Mouse (Mus musculus) right cerebral cortex, adult 2 months (tissue): Measurements from ENCODE around the gene Scn4a.
"Not testable (repeated sequence)": the region's sequence is repeated elsewhere in the genome, so short reads cannot be mapped to it uniquely, and the experiment has no call there.

Experiments used
- DNase-seq, 2 experiments: peaks; one replicate each; pipeline ENCODE4 v3.0.0; 2021 to 2022; ENCODE audit warnings: low spot score in 2 of 2

The Scn4a gene

GRCm38 (mm10) chr11:106355382-106356128 is 2.5 kb upstream of the Scn4a start:
- no peak for DNase-seq

- no peak for DNase-seq
Measured at GRCm38 (mm10) chr11:106354181-106354580, 1.1 kb upstream of the Scn4a start.

- DNase-seq, result no peak
Measured at GRCm38 (mm10) chr11:106351941-106352340, 1.1 kb downstream of the Scn4a start.

DNA sequence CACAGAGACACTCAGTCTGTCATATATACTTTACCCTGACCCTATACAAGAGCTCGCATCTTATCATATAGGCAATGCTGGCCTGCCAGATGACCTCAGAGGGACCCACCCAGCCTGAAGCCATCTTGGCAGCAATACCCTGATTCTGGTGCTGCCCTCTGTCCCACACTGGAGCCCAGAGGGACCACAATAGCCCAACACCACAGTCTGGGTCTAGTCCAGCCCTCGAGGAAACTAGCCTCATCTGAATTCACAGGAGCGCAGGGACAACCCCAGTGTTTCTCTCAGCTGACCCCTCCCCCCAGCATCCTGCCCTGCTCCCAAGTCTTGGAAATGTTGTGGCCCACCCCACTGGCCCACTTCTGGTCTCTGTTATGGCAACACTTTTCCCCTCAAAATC is 1.8 kb downstream of the Scn4a start:
- no peak for DNase-seq

GRCm38 (mm10) chr11:106350853-106351252 is 2.2 kb downstream of the Scn4a start:
- no peak for DNase-seq

GRCm38 (mm10) chr11:106349772-106350171 is 3.3 kb downstream of the Scn4a start:
- DNase-seq, result no peak

DNA sequence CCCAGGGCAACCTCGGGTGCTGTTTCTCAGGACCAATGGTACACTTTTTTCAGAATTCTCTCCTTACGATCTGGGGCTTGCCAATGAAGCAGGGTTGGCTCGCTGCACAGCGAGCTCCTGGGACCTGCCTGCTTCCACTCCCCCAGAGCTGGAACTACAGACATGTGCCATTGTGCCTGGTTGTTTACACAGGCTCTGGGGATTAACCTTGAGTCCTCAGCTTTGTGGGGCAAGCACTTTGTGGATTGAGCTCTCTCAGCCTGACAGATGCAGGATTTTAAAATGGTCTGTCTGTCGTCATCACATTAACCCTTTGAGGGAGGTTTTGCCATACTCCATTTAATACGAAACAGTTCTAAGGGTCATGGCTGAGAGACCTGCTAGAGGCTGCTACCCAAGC is 8.2 kb downstream of the Scn4a start:
- no peak for DNase-seq

DNA sequence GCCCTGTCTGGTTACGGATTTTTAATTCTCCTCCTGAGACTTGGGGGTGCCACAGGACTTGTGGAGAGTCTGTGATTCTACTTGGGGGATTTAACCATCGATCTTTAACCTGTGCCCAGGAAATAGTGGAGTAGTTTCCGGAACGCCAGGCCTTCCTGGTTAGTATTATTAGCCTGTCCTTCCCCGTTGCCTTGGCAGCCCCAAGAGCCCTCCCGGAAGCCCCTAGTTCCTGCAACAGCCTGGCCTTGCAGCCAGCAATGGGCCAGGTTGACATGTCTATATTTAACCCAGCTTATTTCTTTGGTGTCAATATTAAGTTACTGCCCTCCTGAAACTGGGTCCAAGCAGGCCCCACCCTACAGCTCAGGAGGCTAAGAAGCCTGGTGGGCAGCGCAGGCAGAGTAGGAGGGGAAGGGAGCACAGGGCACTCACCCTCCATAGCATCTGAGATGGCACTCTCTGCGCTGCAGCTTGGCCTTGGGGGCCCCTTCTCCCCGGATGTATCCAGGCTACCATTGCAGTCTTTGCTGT is 12.0 kb downstream of the Scn4a start:
- DNase-seq, result no peak

DNA sequence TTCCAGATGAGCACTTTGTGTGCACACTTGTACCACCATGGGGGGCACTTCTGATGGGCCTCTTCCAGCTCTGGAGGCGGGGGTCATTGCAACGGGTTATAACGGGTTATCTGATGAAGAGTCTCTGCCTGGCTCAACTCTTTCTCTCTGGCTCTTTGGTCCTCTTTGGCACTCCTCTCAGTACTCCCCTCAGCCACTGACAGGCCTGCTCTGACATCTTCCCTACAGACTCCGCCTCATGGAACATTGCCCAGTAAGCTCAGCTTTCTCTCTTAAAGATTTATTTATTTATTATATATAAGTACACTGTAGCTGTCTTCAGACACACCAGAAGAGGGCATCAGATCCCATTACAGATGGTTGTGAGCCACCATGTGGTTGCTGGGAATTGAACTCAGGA is 13.8 kb downstream of the Scn4a start:
- DNase-seq, result not testable (repeated sequence)

GRCm38 (mm10) chr11:106338870-106339269 is 14.2 kb downstream of the Scn4a start:
- DNase-seq, result no peak

DNA sequence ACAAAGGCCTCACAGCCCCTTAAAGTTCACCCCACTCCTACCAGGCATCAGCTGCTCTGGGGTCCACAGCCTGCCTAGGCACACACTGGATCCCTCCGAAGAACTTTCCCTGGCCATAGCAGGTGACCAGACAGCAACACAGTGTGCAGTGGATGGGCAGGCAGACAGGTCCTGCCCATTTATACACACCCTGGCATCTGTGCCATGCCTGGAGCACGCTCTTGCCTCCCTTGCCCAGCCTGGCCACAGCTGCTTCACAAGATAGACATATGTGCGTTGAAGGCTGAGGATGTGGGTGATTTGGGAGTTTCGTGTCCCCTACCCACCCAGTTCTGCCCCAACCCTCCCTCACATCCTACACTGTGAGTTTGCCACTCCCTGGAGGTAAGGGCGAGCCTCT is 15.1 kb downstream of the Scn4a start:
- no peak for DNase-seq

GRCm38 (mm10) chr11:106334066-106334465 is 19.0 kb downstream of the Scn4a start:
- no peak for DNase-seq

GRCm38 (mm10) chr11:106332458-106332857 is 20.6 kb downstream of the Scn4a start:
- no peak for DNase-seq

DNA sequence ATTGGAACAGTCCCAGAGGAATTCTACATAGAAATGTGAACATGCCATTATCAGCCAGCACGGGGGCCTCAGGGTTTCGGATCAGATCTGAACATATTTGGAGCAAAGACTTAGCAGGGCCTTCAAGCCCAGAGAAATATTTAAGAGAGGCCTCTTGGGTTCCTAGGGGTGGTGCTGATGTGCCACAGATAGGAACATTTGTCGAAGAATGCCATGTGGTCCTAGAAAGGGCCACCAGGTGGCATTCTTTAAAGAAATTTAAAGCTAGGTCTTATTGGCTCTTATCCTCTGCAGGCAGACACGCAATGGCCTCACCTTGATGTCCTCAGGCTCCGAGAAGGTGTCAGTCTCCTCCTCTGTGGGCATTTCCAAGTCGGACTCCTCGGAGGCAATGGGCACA is 23.4 kb downstream of the Scn4a start:
- peak; percentile 29 to 41 for DNase-seq

GRCm38 (mm10) chr11:106329128-106329527 is 24.0 kb downstream of the Scn4a start:
- no peak for DNase-seq

- no peak for DNase-seq
Measured at GRCm38 (mm10) chr11:106328521-106328920, 24.6 kb downstream of the Scn4a start.

DNA sequence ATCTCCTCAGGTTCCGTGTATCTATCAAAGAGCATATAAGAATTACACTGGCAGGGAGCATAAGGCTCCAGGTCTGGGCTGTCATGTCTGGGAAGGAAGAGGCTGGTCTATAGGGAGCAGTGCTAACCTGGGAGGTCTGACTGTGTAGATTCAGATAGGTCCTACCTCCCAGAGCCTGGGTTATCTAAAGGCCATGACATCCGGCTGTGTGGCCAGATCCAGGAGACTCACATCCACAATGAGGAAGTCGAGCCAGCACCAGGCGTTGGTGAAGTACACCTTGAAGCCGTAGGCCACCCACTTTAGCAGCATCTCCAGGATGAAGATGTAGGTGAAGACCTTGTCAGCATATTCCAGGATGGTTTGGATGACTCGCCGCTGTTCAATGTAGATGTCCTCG is 26.6 kb downstream of the Scn4a start:
- no peak for DNase-seq

DNA sequence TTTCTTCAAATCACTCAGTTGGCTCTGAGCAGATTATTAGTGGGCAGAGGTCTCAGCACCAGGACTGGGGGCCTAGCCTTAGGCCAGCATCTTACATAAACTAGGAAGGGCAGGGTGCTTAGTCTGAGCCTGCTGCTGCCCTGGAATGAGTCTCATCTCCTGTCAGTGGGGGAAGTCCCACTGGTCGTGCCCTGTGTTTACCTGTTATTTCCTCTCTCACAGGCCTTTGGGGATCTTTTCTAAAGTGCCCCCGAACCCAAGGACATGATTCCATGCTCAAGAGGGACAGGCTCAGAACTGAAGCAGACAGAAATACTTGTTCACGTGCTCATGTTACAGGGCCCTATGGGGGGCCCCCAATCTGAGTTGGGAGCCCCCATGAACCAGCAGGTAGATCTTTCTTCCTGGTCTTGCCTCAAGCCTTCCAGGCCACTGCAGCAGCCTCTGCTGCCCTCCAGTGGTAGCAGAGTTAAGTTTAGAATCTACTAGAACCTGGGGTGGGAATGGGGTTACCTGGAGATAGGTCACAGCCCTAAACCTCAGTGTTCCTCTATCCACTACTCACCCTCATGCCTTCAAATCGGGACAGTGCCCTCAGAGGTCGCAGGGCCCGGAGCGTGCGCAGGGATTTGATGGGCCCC is 27.4 kb downstream of the Scn4a start:
- DNase-seq, result peak; percentile 66 to 74

- no peak for DNase-seq
Measured at GRCm38 (mm10) chr11:106324858-106325257, 28.2 kb downstream of the Scn4a start.

- peak; percentile 19 to 46 for DNase-seq
Measured at GRCm38 (mm10) chr11:106318406-106319366, 34.4 kb downstream of the Scn4a start.

DNA sequence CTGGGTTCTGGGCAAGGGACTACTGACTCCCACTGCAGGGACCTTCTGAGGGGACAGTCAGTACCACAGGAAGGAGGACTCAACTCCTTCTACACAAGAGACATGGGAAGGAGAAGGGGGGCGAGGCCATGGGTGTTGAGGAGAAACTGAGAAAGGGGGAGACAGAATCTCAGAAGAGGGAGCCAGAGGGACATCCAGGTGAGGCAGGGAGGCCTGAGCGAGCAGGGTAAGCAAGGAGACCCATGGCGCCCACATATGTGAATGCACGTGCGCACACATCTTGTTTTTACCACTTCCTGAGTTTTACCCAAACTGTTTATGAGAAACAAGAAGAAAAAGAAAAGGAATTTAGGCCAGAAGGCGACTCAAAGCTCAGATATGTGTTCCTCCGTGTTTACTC is 35.3 kb downstream of the Scn4a start:
- no peak for DNase-seq

- no peak for DNase-seq
Measured at GRCm38 (mm10) chr11:106316416-106316815, 36.7 kb downstream of the Scn4a start.
